Mouse (Mus musculus) CD8-positive naive resting alpha-beta T cell, adult 57 days (primary cell): ENCODE measurements around the gene Dnajc5. TPM values are rescaled to one million over a fixed set of nuclear protein-coding genes. Genes with fewer than 3 reads are reported as not detected.

ENCODE experiments used
- total RNA-seq: library from RNA; stranded (reverse); gene quantifications from one replicate; pipeline ENCODE4 v1.2.4, GENCODE M21; 2023

Dnajc5 gene
- total RNA-seq: 112 TPM

DNA sequence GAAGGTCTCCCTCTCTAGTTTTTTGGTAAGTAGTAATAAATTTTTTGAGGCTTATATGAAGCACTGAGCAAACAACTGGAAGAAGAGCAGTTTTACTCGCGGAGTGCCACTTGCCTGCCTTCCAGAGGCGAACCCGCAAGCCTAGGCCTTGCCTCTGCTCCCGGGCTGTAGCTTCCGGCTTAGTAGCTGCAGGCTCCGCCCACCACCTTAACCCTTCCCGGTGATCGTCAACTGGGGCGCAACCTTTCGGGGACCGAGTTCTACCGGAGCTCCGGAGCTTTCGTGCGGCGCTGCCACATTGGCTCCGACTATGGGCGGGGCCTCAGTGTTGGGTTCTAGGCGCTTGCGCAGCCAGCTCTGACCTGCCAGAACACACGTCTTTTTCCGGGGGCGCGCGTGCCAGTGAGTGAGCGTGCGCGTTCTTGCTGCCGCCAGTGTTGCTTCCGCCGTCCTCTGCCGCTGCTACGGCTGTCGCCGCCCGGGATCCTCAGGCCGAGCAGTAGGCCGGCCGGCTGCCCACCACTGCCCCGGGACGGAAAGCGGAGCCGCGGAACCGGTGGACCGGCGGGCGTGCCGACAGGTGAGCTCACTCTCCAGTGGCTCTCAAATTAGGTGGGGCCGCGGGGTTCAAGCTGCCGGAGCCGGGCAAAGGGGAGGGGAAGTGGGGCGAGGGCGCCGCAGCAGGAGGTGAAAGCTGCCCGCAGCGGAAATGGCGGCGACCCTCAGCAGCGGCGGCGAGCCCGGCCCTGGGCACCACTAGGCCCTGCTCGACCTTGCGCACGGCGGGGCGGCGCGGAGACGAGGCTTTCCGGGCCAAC, at the start of gene Dnajc5:
Gene Dnajc5 (plus strand): TSS at position 368 of the 818 bp plus-strand sequence.

GRCm38 (mm10) chr2:181493156-181493927, 26.9 kb upstream of the Dnajc5 start, which contains the start of gene Abhd16b:
Gene Abhd16b (plus strand): TSS chr2:181493206.

GRCm38 (mm10) chr2:181496831-181497547, 23.3 kb upstream of the Dnajc5 start, which contains the start of gene Tpd52l2:
Gene Tpd52l2 (plus strand): TSS chr2:181497142.

DNA sequence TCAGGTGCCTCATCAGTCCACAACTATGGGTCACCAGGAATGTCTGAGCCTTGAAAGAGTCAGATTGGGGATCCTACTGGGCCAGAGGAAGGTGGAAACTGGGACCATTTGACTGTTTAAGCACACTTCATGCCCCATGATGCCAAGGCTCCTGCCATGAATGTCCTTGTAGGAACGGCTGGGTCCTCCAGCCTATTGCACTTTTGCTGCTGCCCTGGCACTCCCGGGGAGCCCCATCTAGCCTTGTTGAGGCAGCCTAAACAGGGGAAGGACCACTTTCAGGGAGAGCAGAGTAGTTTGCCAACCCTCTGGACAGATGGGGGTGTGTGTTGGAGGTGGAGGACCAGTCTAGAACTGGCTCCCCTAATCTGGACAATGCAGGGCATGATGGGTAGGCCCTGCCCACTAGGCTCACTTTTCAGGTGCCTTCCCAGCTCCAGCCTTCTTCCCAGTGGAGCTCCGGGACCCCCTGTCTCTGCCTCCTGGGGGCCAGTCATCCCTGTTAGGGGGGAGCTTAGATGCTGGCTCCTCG, 64.2 kb downstream of the Dnajc5 start, which contains the start of gene Uckl1:
Gene Uckl1 (minus strand): TSS at position 482 of the 532 bp plus-strand sequence.

GRCm38 (mm10) chr2:181591528-181592085, 71.3 kb downstream of the Dnajc5 start, which contains the start of gene Prpf6:
Gene Prpf6 (plus strand): TSS chr2:181591868.

DNA sequence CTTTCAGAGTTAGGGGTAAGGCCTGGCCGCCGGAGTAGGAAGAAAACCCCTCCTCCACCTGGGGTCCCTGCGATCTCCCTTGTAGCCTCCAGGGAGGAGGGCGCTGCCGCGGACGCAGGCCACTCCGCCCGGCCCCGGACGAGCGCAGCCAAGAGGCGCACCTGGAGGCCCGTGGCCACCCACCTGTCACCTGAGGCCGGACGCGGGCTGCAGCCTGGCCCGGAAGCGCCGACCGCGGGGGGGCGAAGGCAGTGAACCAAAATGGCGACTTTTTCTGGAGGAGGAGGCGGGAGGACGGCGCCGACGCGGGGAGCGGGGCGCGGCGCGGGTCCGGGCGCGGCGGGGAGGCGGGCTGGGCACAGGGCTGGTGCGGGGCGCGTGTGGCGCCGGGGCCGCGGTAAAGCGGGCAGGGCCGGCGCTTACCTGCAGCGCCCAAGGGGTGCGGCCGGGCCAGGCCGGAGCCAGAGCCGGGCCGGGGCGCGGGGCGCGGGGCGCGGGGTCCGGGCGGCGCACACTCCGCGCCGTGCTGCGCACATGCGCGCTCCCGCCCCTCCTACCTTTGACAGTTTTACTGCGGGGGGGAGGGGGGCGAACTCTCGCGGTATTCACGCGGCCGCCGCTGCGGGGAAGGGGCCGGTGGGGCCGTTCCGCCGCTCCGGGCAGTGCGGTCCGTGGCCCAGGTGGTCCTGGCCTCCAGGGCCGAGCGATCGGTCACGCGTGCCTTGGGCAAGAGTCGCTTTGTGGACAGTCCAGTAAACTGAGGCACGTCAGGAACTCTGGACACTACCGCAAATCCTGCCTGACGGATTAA, 72.2 kb downstream of the Dnajc5 start, which contains the start of gene Zfp512b:
Gene Zfp512b (minus strand): TSS at position 573 of the 811 bp plus-strand sequence.

GRCm38 (mm10) chr2:181598454-181599351, 78.4 kb downstream of the Dnajc5 start, which contains the start of gene Samd10:
Gene Samd10 (minus strand): TSS chr2:181599212.

Other genes starting within 250 kb of the Dnajc5 start
- gene Gmeb2, start 232.4 kb upstream of the Dnajc5 start, total RNA-seq: 31.6 TPM
- not detected for gene Stmn3, start 206.0 kb upstream of the Dnajc5 start, total RNA-seq
- 146 TPM for gene Rtel1, start 200.7 kb upstream of the Dnajc5 start, total RNA-seq
- 110 TPM for gene Zgpat, start 155.6 kb upstream of the Dnajc5 start, total RNA-seq
- gene Arfrp1, start 155.1 kb upstream of the Dnajc5 start, total RNA-seq: 104 TPM
- gene Lime1, start 140.4 kb upstream of the Dnajc5 start, total RNA-seq: 231 TPM
- 0.24 TPM for gene Zbtb46, start 61.1 kb upstream of the Dnajc5 start, total RNA-seq
- not detected for gene Abhd16b, start 27.3 kb upstream of the Dnajc5 start, total RNA-seq
- 59.8 TPM for gene Tpd52l2, start 23.3 kb upstream of the Dnajc5 start, total RNA-seq
- 126 TPM for gene Uckl1, start 64.4 kb downstream of the Dnajc5 start, total RNA-seq
- gene Prpf6, start 71.4 kb downstream of the Dnajc5 start, total RNA-seq: 63.4 TPM
- gene Zfp512b, start 72.3 kb downstream of the Dnajc5 start, total RNA-seq: 58.7 TPM
- gene Samd10, start 78.7 kb downstream of the Dnajc5 start, total RNA-seq: 8.1 TPM
- not detected for gene Gm29797, start 136.5 kb downstream of the Dnajc5 start, total RNA-seq
- gene Sox18, start 151.2 kb downstream of the Dnajc5 start, total RNA-seq: not detected
- 19.2 TPM for gene Tcea2, start 159.8 kb downstream of the Dnajc5 start, total RNA-seq
- 102 TPM for gene Rgs19, start 173.5 kb downstream of the Dnajc5 start, total RNA-seq
- gene Lkaaear1, start 178.0 kb downstream of the Dnajc5 start, total RNA-seq: not detected
- not detected for gene Oprl1, start 194.5 kb downstream of the Dnajc5 start, total RNA-seq
- gene Myt1, start 242.8 kb downstream of the Dnajc5 start, total RNA-seq: not detected